Mouse (Mus musculus) midbrain, embryonic 12.5 days (tissue): ENCODE measurements at regions not wholly inside any gene's neighbourhood (a gene's known extent, or its start where the extent isn't known, plus 50 kb on each side); places are given as distances from the start of the nearest gene placed in this dataset.

Source experiments
- ATAC-seq: fragments of 200-750 bp; cut with Nextera tagmentation; 2 replicates; pipeline ENCODE4 v1.8.0; 2017; ENCODE audit warnings: low read depth, moderate TSS enrichment, moderate library complexity; ENCODE audit not compliant: low FRiP score
- H3K27ac ChIP-seq: fragments of 300-500 bp; sonication (generic); replicated peaks from 2 replicates; pipeline ENCODE4 v1.5.1; 2016; ENCODE audit warnings: mild to moderate bottlenecking
- H3K27me3 ChIP-seq: fragments of 300-500 bp; sonication (generic); 2 replicates; pipeline ENCODE4 v1.6.1; 2016; ENCODE audit warnings: mild to moderate bottlenecking
- H3K36me3 ChIP-seq: fragments of 300-500 bp; sonication (generic); 2 replicates; pipeline ENCODE4 v1.6.1; 2016
- H3K4me1 ChIP-seq: fragments of 300-500 bp; sonication (generic); 2 replicates; pipeline ENCODE4 v1.6.1; 2016
- H3K4me2 ChIP-seq: fragments of 300-500 bp; sonication (generic); replicated peaks from 2 replicates; pipeline ENCODE4 v1.6.1; 2016; ENCODE audit warnings: mild to moderate bottlenecking, moderate library complexity
- H3K4me3 ChIP-seq: fragments of 300-500 bp; sonication (generic); 2 replicates; pipeline ENCODE4 v1.5.1; 2016; ENCODE audit warnings: mild to moderate bottlenecking
- H3K9ac ChIP-seq: fragments of 300-500 bp; sonication (generic); replicated peaks from 2 replicates; pipeline ENCODE4 v1.6.1; 2016; ENCODE audit warnings: mild to moderate bottlenecking, moderate library complexity
- H3K9me3 ChIP-seq: fragments of 300-500 bp; sonication (generic); 2 replicates; pipeline ENCODE4 v1.6.1; 2016; ENCODE audit warnings: mild to moderate bottlenecking
- WGBS: fragments of 180-500 bp; shearing (Covaris S2); methylation state at CpG from one replicate; pipeline ENCODE4 v1.1.7; 2016; 5-methylcytosine and 5-hydroxymethylcytosine counted together

DNA sequence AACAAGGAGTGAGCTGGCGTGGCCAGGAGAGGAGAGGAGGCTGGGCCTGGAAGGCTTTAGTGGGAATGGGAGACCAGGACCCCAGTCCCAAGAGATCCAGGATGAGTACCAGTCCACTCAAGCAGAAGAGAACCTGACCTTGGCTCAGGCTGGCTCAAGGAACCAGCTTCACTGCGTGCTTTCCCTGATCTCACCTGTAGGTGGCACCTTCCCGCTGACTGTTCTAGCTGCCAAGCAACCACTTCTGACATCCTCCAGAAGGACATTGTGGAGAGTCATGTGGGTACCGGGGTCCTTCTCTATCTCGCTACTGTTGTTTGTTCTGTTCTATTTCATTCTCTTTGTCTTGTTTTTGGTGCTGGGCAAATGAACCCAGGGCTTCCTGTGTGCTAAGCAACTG is 222.0 kb downstream of the Ttc32 start:
- Histone ChIP-seq H3K9ac (no peak overlapping the region), H3K36me3 (no peaks in the 10 kb centered on the region), H3K27ac (no peak overlapping the region), H3K27me3 (no peaks in the 10 kb centered on the region), H3K9me3 (no peaks in the 10 kb centered on the region), H3K4me2 (no peak overlapping the region), H3K4me3 (no peak overlapping the region), H3K4me1 (no peaks in the 10 kb centered on the region; the same call in 1 of the 2 replicates)
- 22% methylated on average over 5 of the region's 5 CpGs for WGBS
- no peak for ATAC-seq

- no peak for ATAC-seq
- Histone ChIP-seq H3K9me3 (no peaks in the 10 kb centered on the region), H3K4me3 (no peak overlapping the region), H3K4me1 (no peaks in the 10 kb centered on the region; the same call in 1 of the 2 replicates), H3K9ac (no peak overlapping the region), H3K27me3 (no peaks in the 10 kb centered on the region), H3K27ac (no peak overlapping the region), H3K4me2 (no peak overlapping the region), H3K36me3 (no peaks in the 10 kb centered on the region)
- 70% methylated on average over 19 of the region's 19 CpGs for WGBS
Observed at GRCm38 (mm10) chr12:9253306-9254074, 223.7 kb downstream of the Ttc32 start.

DNA sequence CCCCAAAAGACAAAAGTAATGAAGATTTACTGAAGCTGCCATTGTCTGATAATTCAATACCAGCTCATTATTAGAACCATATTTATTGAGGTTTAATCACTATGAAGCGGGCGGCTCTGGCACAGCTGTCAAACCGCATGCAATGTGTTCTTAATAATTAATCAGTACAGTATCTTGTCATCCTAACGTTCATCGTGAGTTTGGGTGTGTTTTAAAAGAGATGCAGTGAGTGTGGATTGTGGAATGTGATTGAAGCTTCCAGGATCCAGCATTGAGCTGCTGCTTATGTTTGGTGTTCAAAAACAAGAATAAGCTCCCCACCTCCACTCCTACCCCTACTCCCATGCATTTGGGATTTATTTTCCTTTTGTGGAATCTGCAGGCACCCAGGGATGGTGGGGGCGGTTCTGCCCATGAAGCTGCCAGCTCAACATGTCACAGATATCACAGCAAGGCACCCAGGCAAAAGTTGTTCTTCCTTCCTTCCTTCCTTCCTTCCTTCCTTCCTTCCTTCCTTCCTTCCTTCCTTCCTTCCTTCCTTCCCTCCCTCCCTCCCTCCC is 224.6 kb downstream of the Ttc32 start:
- Histone ChIP-seq H3K4me3 (no peak overlapping the region), H3K9me3 (no peaks in the 10 kb centered on the region), H3K9ac (no peak overlapping the region), H3K27me3 (no peaks in the 10 kb centered on the region), H3K27ac (no peak overlapping the region), H3K36me3 (no peaks in the 10 kb centered on the region), H3K4me2 (no peak overlapping the region), H3K4me1 (no peaks in the 10 kb centered on the region; the same call in 1 of the 2 replicates)
- WGBS: 73% methylated on average over 6 of the region's 6 CpGs
- no peak for ATAC-seq

DNA sequence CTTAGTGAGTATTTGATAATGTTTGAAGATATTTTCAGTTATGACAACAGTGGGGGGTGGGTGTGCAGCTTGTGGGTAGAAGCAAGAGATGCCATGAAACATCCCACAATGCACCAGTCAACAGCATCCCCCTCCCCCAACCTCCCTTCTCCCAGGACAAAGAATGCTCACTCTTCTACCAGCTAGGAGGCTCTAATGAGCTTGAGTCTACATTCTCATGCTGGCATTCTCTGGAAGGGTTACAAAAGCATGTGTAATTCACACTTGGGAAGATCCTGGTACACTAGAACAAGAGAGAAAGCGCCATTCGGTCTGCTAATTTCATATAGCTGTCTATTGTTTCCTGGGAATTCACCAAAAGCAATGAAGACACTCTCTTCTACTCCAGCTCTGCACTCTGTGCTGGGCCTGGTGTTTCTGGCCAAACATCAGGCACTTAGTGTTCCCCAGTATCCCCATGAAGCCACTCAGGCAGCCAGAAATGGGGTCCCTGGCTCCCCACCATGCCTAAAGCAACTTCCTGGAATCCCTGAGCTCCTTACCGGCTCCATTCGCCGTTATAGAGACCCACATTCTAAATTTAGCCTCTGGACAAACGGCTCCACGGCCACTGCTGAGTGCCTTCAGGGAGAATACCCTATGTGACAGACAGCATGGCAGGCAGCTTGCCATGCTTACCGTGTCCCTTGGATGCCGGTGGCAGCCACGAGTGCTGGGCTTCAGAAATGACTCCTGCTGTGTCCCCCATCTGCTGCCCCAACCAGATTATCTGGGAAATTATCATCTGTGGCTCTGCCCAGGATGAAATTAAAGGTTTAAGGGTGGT is 226.1 kb downstream of the Ttc32 start:
- Histone ChIP-seq H3K9ac (no peak overlapping the region), H3K4me3 (no peak overlapping the region), H3K4me1 (no peaks in the 10 kb centered on the region; the same call in 1 of the 2 replicates), H3K27ac (no peak overlapping the region), H3K27me3 (no peaks in the 10 kb centered on the region), H3K4me2 (no peak overlapping the region), H3K9me3 (no peaks in the 10 kb centered on the region), H3K36me3 (no peaks in the 10 kb centered on the region)
- ATAC-seq: no peak
- WGBS: 86% methylated on average over 10 of the region's 10 CpGs

DNA sequence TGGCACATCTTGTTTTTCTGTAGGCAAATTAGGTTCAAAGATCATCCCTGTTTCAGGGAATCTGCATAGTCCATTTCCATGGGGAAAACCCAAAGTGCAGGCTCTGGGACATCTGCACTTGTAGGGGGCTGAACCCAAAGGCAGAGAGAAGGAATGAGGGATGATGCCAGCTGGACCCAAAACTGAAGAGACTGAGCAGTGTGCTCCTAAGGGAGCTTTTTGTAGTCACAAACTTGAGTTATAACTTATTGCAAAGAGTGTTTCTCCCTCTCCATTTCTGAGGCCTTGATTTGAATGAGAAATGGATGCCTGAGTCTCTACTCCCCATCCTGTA is 226.7 kb downstream of the Ttc32 start:
- no peaks in the 10 kb centered on the region for H3K9me3 ChIP-seq
- ATAC-seq: no peak
- H3K36me3 ChIP-seq: no peaks in the 10 kb centered on the region
- no peak overlapping the region for H3K9ac ChIP-seq
- no peaks in the 10 kb centered on the region for H3K27me3 ChIP-seq
- H3K4me2 ChIP-seq: no peak overlapping the region
- no peak overlapping the region for H3K4me3 ChIP-seq
- H3K27ac ChIP-seq: no peak overlapping the region
- H3K4me1 ChIP-seq: no peaks in the 10 kb centered on the region; the same call in 1 of the 2 replicates

DNA sequence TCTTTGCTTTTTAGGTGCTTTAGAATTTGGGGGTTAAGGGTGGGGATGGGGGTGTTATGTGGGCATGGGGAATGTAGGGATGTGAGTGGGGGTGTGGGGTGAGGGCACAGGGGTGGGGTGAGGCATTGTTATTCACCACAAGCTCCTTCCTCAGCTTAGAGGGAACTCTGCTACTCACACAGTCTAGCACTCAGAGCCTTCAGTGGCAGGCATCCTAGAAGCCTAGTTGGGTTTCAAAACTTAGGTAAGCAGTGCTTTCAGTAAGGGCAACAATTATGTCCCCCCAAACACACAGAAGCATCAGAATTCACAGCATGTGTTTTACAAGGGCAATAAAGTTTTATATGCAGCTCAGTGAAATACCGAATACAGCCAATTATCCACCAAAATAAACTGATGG is 228.4 kb downstream of the Ttc32 start:
- H3K4me3 ChIP-seq: no peak overlapping the region
- no peak for ATAC-seq
- no peaks in the 10 kb centered on the region for H3K9me3 ChIP-seq
- H3K4me1 ChIP-seq: no peaks in the 10 kb centered on the region; the same call in 1 of the 2 replicates
- H3K27me3 ChIP-seq: no peaks in the 10 kb centered on the region
- H3K27ac ChIP-seq: no peak overlapping the region
- WGBS: 94% methylated on average over 1 of the region's 1 CpGs
- H3K4me2 ChIP-seq: no peak overlapping the region
- no peaks in the 10 kb centered on the region for H3K36me3 ChIP-seq
- H3K9ac ChIP-seq: no peak overlapping the region

DNA sequence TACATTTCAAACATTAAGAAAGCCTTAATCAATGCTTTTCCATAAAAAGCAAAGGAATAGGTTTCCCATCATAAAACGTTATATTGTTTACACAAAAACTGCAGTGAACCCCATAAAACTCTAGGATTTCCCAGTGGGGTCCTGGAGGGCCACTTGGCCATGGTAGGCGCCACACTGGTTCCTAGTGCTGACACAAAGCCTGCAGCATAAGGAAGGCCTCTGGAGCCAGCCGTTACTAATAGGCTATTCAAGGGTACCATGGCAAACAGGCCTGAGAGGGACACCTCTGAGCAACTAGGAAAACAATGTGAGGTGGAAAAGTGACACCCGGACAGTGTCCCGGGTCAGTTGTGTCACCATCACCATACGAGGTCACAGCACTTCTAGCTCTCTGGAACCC is 231.9 kb downstream of the Ttc32 start:
- no peak overlapping the region for H3K27ac ChIP-seq
- no peaks in the 10 kb centered on the region for H3K27me3 ChIP-seq
- no peaks in the 10 kb centered on the region for H3K9me3 ChIP-seq
- 67% methylated on average over 6 of the region's 6 CpGs for WGBS
- H3K4me2 ChIP-seq: no peak overlapping the region
- no peaks in the 10 kb centered on the region for H3K4me1 ChIP-seq
- no peak for ATAC-seq
- no peaks in the 10 kb centered on the region for H3K36me3 ChIP-seq
- no peak overlapping the region for H3K9ac ChIP-seq
- no peak overlapping the region for H3K4me3 ChIP-seq

- no peak overlapping the region for H3K4me3 ChIP-seq
- H3K4me2 ChIP-seq: no peak overlapping the region
- no peak overlapping the region for H3K9ac ChIP-seq
- H3K27me3 ChIP-seq: no peaks in the 10 kb centered on the region
- WGBS: 81% methylated on average over 4 of the region's 4 CpGs
- H3K36me3 ChIP-seq: no peaks in the 10 kb centered on the region
- H3K4me1 ChIP-seq: no peaks in the 10 kb centered on the region
- no peak overlapping the region for H3K27ac ChIP-seq
- ATAC-seq: no peak
- no peaks in the 10 kb centered on the region for H3K9me3 ChIP-seq
Observed at GRCm38 (mm10) chr12:9266221-9266620, 236.4 kb downstream of the Ttc32 start.

DNA sequence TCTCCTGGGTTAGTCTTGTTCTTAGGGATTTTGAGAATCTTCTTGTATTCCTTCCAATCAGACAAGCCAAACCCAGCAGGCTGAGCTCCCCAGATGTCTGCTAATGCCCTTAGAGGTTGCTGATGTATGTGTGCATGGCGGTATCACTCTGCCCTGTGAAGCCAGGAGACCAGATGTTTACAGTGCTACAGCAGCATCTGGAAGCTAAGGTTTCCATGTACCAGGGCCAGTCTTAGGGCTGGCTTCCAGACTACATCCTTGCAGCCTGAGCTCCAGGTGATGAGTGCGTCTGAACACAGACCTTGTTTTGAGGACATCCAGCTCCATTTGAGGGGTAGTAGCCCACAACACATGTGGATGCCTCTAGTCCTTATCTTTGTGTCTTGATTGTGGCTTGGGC is 241.7 kb downstream of the Ttc32 start:
- H3K4me2 ChIP-seq: no peak overlapping the region
- H3K9me3 ChIP-seq: no peaks in the 10 kb centered on the region
- H3K27ac ChIP-seq: no peak overlapping the region
- no peak for ATAC-seq
- H3K4me3 ChIP-seq: no peak overlapping the region
- H3K27me3 ChIP-seq: no peaks in the 10 kb centered on the region
- H3K36me3 ChIP-seq: no peaks in the 10 kb centered on the region
- H3K9ac ChIP-seq: no peak overlapping the region
- WGBS: 96% methylated on average over 2 of the region's 2 CpGs
- H3K4me1 ChIP-seq: no peaks in the 10 kb centered on the region

DNA sequence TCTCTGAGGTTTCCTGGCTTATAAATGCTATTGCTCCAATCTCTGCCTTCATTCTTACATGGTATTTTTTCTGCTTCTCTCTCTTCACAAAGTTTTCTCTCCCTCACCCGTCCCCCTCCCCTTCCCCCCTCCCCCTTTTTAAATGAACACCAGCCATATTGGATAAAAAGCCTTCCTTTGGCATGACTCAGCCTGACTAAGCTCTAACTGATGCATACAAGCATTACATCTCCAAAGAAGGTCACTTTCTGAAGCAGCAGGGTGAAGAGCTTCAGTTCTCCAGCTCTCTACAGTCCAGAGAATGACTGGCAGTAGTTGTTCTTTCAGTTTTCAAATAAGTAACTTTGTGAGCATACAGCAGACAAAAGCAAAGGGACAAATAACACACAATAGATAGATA is 244.4 kb downstream of the Ttc32 start:
- Histone ChIP-seq H3K9me3 (no peaks in the 10 kb centered on the region), H3K27me3 (no peaks in the 10 kb centered on the region), H3K4me3 (no peak overlapping the region), H3K4me1 (no peaks in the 10 kb centered on the region), H3K9ac (no peak overlapping the region), H3K4me2 (no peak overlapping the region), H3K27ac (no peak overlapping the region), H3K36me3 (no peaks in the 10 kb centered on the region)
- ATAC-seq: no peak
- 54% methylated on average over 1 of the region's 1 CpGs for WGBS

DNA sequence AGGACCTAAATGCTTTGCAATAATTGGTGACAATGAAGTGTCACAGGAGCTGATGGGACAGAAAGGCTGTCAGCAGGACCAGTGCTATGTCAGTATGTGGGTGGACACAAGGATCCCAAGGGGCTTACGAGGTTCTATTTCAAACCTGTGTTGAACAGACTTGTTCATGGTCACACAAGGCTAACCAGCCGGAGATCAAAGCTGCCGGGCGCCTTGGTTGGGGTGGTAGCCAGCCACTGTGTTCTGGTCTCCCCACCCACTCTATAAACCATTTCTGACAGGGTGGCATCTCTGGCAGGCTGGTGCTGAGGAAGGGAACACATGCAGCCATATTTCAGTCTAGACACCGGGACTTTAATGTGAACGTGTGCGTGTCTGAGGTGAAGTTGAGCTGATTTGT is 245.9 kb downstream of the Ttc32 start:
- H3K4me1 ChIP-seq: no peaks in the 10 kb centered on the region
- no peaks in the 10 kb centered on the region for H3K27me3 ChIP-seq
- no peak overlapping the region for H3K4me2 ChIP-seq
- no peaks in the 10 kb centered on the region for H3K9me3 ChIP-seq
- ATAC-seq: no peak
- 89% methylated on average over 7 of the region's 7 CpGs for WGBS
- H3K4me3 ChIP-seq: no peak overlapping the region
- no peak overlapping the region for H3K27ac ChIP-seq
- no peaks in the 10 kb centered on the region for H3K36me3 ChIP-seq
- no peak overlapping the region for H3K9ac ChIP-seq

DNA sequence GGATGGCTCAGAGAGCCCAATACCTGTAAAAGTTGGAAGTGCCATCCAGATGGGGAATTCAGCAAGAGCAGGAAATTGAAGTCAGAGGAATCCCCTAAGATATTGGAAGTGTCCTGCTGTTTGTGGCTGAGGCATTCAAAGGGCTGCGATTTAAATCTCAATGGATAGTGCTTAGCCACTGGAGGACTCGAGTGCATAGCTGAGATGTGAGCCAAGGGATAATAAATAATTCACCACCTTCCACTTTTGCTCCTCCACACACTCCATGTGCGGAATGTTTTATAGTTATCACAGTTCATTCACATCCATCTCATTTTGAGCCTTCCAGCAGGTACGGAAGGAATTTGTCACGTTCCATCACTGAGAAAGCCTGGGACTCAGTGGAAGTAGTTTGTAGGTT is 248.9 kb downstream of the Ttc32 start:
- ATAC-seq: no peak
- Histone ChIP-seq H3K4me3 (no peak overlapping the region), H3K9ac (no peak overlapping the region), H3K9me3 (no peaks in the 10 kb centered on the region), H3K4me1 (no peaks in the 10 kb centered on the region), H3K27me3 (no peaks in the 10 kb centered on the region), H3K27ac (no peak overlapping the region), H3K36me3 (no peaks in the 10 kb centered on the region), H3K4me2 (no peak overlapping the region)
- 31% methylated on average over 5 of the region's 5 CpGs for whole genome bisulfite sequencing
